Mouse (Mus musculus): ENCODE data around the gene Usp35. TPM values are rescaled to one million over a fixed set of nuclear protein-coding genes. Genes with fewer than 3 reads are reported as not detected.

Gene Usp35
- 10 to 100 TPM; 12.9 to 13.8 TPM for total RNA-seq (2021)

GRCm38 (mm10) chr7:97331726-97332666 is at the start of gene Usp35, which contains the start of gene Kctd21:
TSS of gene Usp35 (minus strand) at chr7:97332020.
TSS of gene Kctd21 (plus strand) at chr7:97332327.
- intact Hi-C loops (cut with DNase I) = no loop called here
- peak; percentile 97 for DNase-seq

- no peak for DNase-seq
- intact Hi-C loops (cut with DNase I) = no loop called here
These were observed 48.8 kb upstream of the Usp35 start for GRCm38 (mm10) chr7:97380500-97381123.

DNA sequence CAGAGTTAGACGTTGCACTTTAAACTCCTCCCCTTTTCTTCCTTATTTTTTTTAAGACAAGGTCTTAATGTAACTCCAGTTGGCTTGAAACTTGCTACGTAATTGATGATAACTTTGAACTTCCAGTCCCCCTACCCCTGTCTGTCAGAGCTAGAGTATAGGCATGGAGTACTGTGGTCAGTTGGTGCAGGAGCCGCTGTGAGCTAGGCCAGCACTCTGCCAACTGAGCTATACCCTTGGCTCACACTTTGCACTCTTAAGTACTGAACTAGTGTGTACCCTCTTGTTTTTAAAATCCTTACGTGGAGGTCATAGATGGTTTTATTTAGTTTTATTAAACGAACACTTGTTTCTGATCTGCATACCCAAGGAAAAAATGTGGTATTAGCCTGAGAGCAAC is 47.5 kb upstream of the Usp35 start:
- no peak for DNase-seq
- intact Hi-C loops (cut with DNase I) = no loop called here

GRCm38 (mm10) chr7:97375906-97376305 is 44.1 kb upstream of the Usp35 start:
- DNase-seq = no peak
- intact Hi-C loops (cut with DNase I) = no loop called here

GRCm38 (mm10) chr7:97375101-97375500 is 43.3 kb upstream of the Usp35 start:
- DNase-seq = no peak
- intact Hi-C loops (cut with DNase I) = no loop called here

DNA sequence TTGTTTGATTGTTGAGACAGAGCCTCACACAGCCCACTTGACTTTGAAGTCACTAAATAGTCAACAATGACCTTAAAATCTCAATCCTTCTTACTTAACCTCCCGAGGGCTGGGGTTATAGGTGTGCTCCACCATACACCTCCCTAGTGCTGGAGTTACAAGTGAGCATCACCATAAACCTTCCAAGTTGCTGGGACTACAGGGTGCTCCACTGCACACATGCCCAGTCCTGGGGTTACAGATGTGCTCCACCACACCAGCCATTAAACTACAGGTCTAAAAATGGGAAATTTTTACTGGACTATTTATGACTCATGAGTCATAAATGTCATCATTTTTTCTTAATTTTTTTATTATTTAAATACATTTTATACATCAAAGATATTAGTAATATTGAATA is 34.1 kb upstream of the Usp35 start:
- DNase-seq = no peak
- intact Hi-C loops (cut with DNase I) = no loop called here

DNA sequence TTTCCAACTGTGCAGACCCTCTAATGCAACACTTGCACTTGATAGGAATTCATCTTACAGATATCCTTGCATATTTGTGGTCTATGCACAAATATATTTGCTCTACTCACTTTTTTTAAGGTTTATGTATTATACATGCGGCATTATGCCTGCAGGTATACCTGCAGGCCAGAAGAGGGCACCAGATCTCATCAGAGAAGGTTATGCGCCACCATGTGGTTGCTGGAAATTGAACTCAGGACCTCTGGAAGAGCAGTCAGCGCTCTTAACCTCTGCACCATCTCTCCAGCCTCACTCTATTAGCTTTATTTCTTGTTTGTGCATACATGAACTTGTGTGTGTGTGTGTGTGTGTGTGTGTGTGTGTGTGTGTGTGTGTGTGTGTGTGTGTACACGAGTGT is 29.6 kb upstream of the Usp35 start:
- intact Hi-C loops (cut with DNase I) = no loop called here
- peak; percentile 43 for DNase-seq

GRCm38 (mm10) chr7:97360955-97361354 is 29.1 kb upstream of the Usp35 start:
- intact Hi-C loops (cut with DNase I) = no loop called here
- DNase-seq = no peak

DNA sequence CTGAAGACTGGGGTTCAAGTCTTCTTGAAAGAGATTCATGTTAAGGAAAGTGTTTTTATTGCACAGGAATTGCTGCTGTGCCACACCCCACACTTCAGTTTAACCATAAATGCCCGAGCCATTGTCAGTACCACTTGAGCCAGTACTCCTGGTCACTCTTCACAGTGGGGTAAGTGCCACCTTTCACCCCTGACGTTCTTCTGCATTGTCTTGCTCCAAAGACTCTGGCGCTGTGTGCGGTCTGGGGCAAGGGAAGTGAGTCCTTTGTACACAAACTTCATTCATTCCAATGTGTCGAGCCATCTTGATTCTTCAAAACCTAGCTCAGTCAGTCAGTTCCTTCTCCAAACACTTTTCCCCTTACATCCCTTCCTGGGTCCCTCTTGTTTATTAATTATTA is 28.3 kb upstream of the Usp35 start:
- no peak for DNase-seq
- intact Hi-C loops (cut with DNase I) = no loop called here

DNA sequence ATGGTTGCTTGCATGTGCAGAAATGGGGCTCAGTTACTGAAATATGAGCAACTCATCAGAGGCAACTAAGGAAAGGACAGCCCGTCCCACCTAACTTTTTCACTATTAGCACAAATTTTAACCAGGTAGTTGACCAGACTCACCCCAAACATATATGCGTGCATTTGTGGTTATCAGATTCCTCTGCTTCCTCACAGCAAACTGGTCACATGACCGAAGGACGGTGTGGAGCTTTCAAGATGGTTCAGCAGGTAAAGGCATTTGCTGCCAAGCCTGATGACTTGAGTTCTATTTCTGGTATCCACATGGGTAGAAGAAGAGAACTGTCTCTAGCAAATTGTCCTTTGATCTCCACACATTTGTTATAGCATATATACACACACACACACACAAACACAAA is 26.5 kb upstream of the Usp35 start:
- DNase-seq = no peak
- intact Hi-C loops (cut with DNase I) = no loop called here

GRCm38 (mm10) chr7:97357840-97358239 is 26.0 kb upstream of the Usp35 start:
- intact Hi-C loops (cut with DNase I) = no loop called here
- no peak for DNase-seq

DNA sequence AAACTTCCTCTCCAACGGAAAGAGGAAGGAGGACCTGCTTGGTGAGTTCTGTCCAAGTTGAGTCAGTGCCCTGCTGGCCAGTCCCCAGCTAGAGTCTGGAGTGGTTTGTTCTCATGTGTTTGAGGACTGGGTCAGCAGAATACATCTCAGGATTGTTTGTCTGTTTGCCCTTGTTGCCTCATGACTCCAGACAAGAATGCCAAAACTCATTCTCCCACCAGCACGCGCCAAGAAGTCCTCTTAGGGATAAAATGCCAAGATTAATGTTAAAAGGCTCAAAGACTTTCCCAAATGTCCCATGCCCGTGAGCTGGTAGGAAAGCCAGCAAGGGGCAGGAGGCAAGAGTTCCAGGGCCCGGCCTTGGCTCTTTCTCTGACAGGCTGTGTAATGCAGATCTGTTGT is 25.1 kb upstream of the Usp35 start:
- peak; percentile 27 for DNase-seq
- intact Hi-C loops (cut with DNase I) = no loop called here

DNA sequence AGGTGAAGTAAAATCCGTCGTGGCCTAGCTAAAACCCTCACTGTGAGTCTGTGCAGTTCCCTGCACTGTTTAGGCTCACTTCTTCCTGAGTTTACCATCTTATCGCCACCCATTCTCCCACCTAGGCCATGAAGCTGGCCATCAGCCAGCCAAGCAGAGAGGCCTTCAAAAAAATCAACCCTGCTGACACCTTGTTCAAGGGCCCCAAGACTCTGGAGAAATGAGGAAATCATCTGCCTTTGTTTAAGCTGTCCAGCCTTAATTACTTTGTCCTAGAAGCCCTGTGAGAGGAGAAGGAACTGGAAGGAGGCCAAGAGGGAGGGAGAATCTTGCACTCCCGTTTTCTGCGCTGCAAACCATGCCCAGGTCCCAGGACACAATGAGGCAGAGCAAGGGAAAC is 24.4 kb upstream of the Usp35 start:
- no peak for DNase-seq
- intact Hi-C loops (cut with DNase I) = no loop called here

- no peak for DNase-seq
- intact Hi-C loops (cut with DNase I) = no loop called here
These were observed 23.4 kb upstream of the Usp35 start for GRCm38 (mm10) chr7:97355068-97355841.

GRCm38 (mm10) chr7:97353356-97353755 is 21.5 kb upstream of the Usp35 start:
- no peak for DNase-seq
- intact Hi-C loops (cut with DNase I) = no loop called here

- no peak for DNase-seq
These were observed 20.1 kb upstream of the Usp35 start for GRCm38 (mm10) chr7:97351792-97352513.

DNA sequence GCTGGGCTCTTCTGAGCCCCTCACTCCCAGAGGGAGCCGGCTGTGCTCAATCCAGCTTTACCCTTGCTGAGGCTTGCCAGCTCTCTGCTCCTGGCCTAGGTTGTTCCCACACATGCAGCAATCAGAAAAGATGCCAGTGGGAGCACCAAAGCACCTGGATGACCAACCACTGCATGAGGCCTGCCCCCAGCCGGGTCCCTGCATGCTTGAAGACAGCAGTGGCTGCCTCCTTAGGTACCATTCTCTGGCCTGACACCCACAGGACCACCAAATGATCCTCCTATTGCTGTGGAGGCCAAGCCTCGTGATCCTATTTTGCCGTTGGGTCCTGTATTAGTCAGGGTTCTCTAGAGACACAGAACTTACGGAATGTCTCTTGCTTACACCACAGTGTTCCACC is 19.1 kb upstream of the Usp35 start:
- intact Hi-C loops (cut with DNase I) = no loop called here
- no peak for DNase-seq

More at GRCm38 (mm10) chr7:97351792-97352513, 20.1 kb upstream of the Usp35 start:
- intact Hi-C loops (cut with DNase I) = no loop called here

- intact Hi-C loops (cut with DNase I) = no loop called here
These were observed 17.6 kb upstream of the Usp35 start for GRCm38 (mm10) chr7:97349438-97349837.

GRCm38 (mm10) chr7:97348836-97349235 is 17.0 kb upstream of the Usp35 start:
- intact Hi-C loops (cut with DNase I) = no loop called here
- DNase-seq = no peak

More at GRCm38 (mm10) chr7:97349438-97349837, 17.6 kb upstream of the Usp35 start:
- no peak for DNase-seq

DNA sequence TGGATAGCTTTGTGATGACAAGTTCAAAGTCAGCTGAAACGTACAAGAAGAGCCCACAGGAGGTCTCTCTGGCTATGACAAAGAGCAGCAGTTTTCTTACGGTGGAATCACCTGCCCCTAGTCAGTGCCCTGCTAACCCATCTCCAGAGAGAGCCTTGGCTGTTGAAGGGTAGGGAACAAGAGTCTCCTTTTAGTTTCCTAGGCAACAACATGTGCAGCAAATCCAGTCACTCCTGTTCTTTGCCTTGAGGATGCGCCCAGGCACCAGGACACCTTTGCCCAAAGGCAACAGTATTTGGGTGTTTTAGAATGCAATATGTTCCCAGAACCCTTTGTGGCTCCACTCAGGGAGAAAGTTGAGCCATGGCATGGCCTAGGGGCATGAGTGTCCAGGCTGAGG is 16.5 kb upstream of the Usp35 start:
- intact Hi-C loops (cut with DNase I) = no loop called here
- no peak for DNase-seq

DNA sequence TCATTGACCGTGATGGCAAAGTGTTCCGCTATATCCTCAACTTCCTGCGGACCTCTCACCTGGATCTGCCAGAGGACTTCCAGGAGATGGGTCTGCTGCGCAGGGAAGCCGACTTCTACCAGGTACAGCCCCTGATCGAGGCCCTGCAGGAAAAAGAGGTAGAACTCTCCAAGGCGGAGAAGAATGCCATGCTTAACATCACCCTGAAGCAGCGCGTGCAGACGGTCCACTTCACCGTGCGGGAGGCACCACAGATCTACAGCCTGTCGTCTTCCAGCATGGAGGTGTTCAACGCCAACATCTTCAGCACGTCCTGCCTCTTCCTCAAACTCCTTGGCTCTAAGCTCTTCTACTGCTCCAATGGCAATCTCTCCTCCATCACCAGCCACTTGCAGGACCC is 15.6 kb upstream of the Usp35 start:
- DNase-seq = no peak
- intact Hi-C loops (cut with DNase I) = no loop called here

Measured in left cerebral cortex, postnatal 4 days (tissue).